Mouse (Mus musculus) midbrain, postnatal 0 days (tissue): ENCODE results near the gene Jak1. TPM values are rescaled to one million over a fixed set of nuclear protein-coding genes. Genes with fewer than 3 reads are reported as not detected.
"Not testable (repeated sequence)": the region's sequence is repeated elsewhere in the genome, so short reads cannot be mapped to it uniquely, and the experiment has no call there.

Source experiments
- ATAC-seq: fragments of 200-750 bp; cut with Nextera tagmentation; 2 replicates; pipeline ENCODE4 v1.8.0; 2017; ENCODE audit warnings: moderate number of reproducible peaks, mild to moderate bottlenecking, moderate TSS enrichment, moderate library complexity; ENCODE audit not compliant: low FRiP score
- DNase-seq: peaks from one replicate; pipeline ENCODE4 v3.0.0-alpha.2; 2015; ENCODE audit warnings: low spot score
- H3K27ac ChIP-seq: fragments of 300-500 bp; sonication (generic); 2 replicates; pipeline ENCODE4 v1.5.1; 2014; ENCODE audit warnings: low read depth, mild to moderate bottlenecking, low read length, mixed read lengths
- H3K27me3 ChIP-seq: fragments of 300-500 bp; sonication (generic); 2 replicates; pipeline ENCODE4 v1.6.1; 2014; ENCODE audit warnings: low read length, control low read depth, mixed read lengths; ENCODE audit not compliant: insufficient read depth
- H3K36me3 ChIP-seq: fragments of 300-500 bp; sonication (generic); 2 replicates; pipeline ENCODE4 v1.6.1; 2014; ENCODE audit warnings: low read length, control low read depth, mixed read lengths; ENCODE audit not compliant: insufficient read depth
- H3K4me1 ChIP-seq: fragments of 300-500 bp; sonication (generic); 2 replicates; pipeline ENCODE4 v1.6.1; 2014; ENCODE audit warnings: mild to moderate bottlenecking, control low read depth, antibody characterized with exemption, low read length, mixed read lengths; ENCODE audit not compliant: insufficient read depth
- H3K4me2 ChIP-seq: fragments of 300-500 bp; sonication (generic); 2 replicates; pipeline ENCODE4 v1.6.1; 2014; ENCODE audit warnings: low read depth, mild to moderate bottlenecking, low read length, mixed read lengths; ENCODE audit not compliant: poor library complexity, severe bottlenecking
- H3K4me3 ChIP-seq: fragments of 300-500 bp; sonication (generic); 2 replicates; pipeline ENCODE4 v1.5.1; 2014; ENCODE audit warnings: low read depth, mild to moderate bottlenecking, low read length, moderate library complexity
- H3K9ac ChIP-seq: fragments of 300-500 bp; sonication (generic); replicated peaks from 2 replicates; pipeline ENCODE4 v1.6.1; 2014; ENCODE audit warnings: mild to moderate bottlenecking, low read length, moderate library complexity, mixed read lengths; ENCODE audit not compliant: poor library complexity, severe bottlenecking
- H3K9me3 ChIP-seq: fragments of 300-500 bp; sonication (generic); 2 replicates; pipeline ENCODE4 v1.6.1; 2016; ENCODE audit warnings: low read length, control low read depth
- CTCF ChIP-seq: IDR thresholded peaks from 2 replicates; pipeline ENCODE4 v1.5.1; 2016; ENCODE audit warnings: antibody characterized with exemption, mild to moderate bottlenecking
- WGBS: fragments of 180-500 bp; shearing (Covaris S2); extraction: QIAGEN DNeasy Blood & Tissue Kit; methylation state at CpG from one replicate; pipeline ENCODE4 v1.1.7; 2014; 5-methylcytosine and 5-hydroxymethylcytosine counted together
- polyA plus RNA-seq: library from polyadenylated mRNA; unstranded; fragments of >200 nt; fragmentation: Nextera tagmentation; extraction: Ambion mirVana; gene quantifications from 2 replicates; pipeline ENCODE4 v1.2.1, GENCODE M21; 2015
- total RNA-seq: library from RNA; depleted of rRNA; stranded (reverse); fragments of >200 nt; gene quantifications from 2 replicates; pipeline ENCODE4 v1.2.3, GENCODE M21; 2014

The Jak1 gene
- total and polyA plus RNA-seq, 2 experiments from 2014 or later, result 76.1 to 91.9 TPM

- 77% methylated on average over 4 of the region's 4 CpGs for WGBS
- DNase-seq, result no peak
- Histone ChIP-seq H3K27ac (no peak overlapping the region), H3K4me2 (no peak overlapping the region), H3K4me3 (no peak overlapping the region), H3K9me3 (no peaks in the 10 kb centered on the region), H3K4me1 (no peaks in the 10 kb centered on the region), H3K27me3 (0 out of 2 replicates have a peak, but pooled peaks cover 2% of the 10 kb centered on the region), H3K9ac (no peak overlapping the region), H3K36me3 (no peaks in the 10 kb centered on the region)
- no peak for ATAC-seq
- no peak for TF ChIP-seq CTCF
Observed at GRCm38 (mm10) chr4:101283938-101284337, 18.9 kb upstream of the Jak1 start.

- H3K4me3 ChIP-seq, result no peak overlapping the region
- DNase-seq (no peak), ATAC-seq (no peak)
- no peak overlapping the region for H3K9ac ChIP-seq
- no peak for TF ChIP-seq CTCF
- no peaks in the 10 kb centered on the region for H3K36me3 ChIP-seq
- no peak overlapping the region for H3K27ac ChIP-seq
- H3K4me1 ChIP-seq, result no peaks in the 10 kb centered on the region
- no peaks in the 10 kb centered on the region for H3K27me3 ChIP-seq
- no peaks in the 10 kb centered on the region for H3K9me3 ChIP-seq
- WGBS, result 77% methylated on average over 1 of the region's 1 CpGs
- H3K4me2 ChIP-seq, result no peak overlapping the region
Observed at GRCm38 (mm10) chr4:101282237-101282636, 17.2 kb upstream of the Jak1 start.

GRCm38 (mm10) chr4:101280119-101280518, 15.0 kb upstream of the Jak1 start:
- ATAC-seq (no peak), DNase-seq (no peak)
- 71% methylated on average over 2 of the region's 2 CpGs for WGBS
- Histone ChIP-seq H3K36me3 (no peaks in the 10 kb centered on the region), H3K9me3 (no peaks in the 10 kb centered on the region), H3K27ac (no peak overlapping the region), H3K4me2 (no peak overlapping the region), H3K9ac (no peak overlapping the region), H3K27me3 (no peaks in the 10 kb centered on the region), H3K4me3 (no peak overlapping the region), H3K4me1 (no peaks in the 10 kb centered on the region)
- no peak for TF ChIP-seq CTCF

- 78% methylated on average over 6 of the region's 6 CpGs for WGBS
- Histone ChIP-seq H3K27me3 (no peaks in the 10 kb centered on the region), H3K27ac (no peak overlapping the region), H3K4me2 (no peak overlapping the region), H3K36me3 (no peaks in the 10 kb centered on the region), H3K4me3 (no peak overlapping the region), H3K9ac (no peak overlapping the region), H3K9me3 (no peaks in the 10 kb centered on the region), H3K4me1 (no peaks in the 10 kb centered on the region)
- DNase-seq, result no peak
- TF ChIP-seq CTCF, result no peak
- no peak for ATAC-seq
Observed at GRCm38 (mm10) chr4:101276456-101277070, 11.5 kb upstream of the Jak1 start.

GRCm38 (mm10) chr4:101275881-101276280, 10.8 kb upstream of the Jak1 start:
- WGBS, result 94% methylated on average over 3 of the region's 3 CpGs
- DNase-seq, result no peak

GRCm38 (mm10) chr4:101270734-101271133, 5.7 kb upstream of the Jak1 start:
- DNase-seq (no peak), ATAC-seq (no peak)
- no peak overlapping the region for H3K27ac ChIP-seq
- H3K4me2 ChIP-seq, result no peak overlapping the region
- no peaks in the 10 kb centered on the region for H3K27me3 ChIP-seq
- H3K36me3 ChIP-seq, result no peaks in the 10 kb centered on the region
- no peaks in the 10 kb centered on the region for H3K9me3 ChIP-seq
- no peak overlapping the region for H3K4me3 ChIP-seq
- H3K9ac ChIP-seq, result no peak overlapping the region
- TF ChIP-seq CTCF, result no peak
- WGBS, result 91% methylated on average over 3 of the region's 3 CpGs
- H3K4me1 ChIP-seq, result no peaks in the 10 kb centered on the region

More at GRCm38 (mm10) chr4:101275881-101276280, 10.8 kb upstream of the Jak1 start:
- no peak for TF ChIP-seq CTCF
- Histone ChIP-seq H3K4me3 (no peak overlapping the region), H3K27ac (no peak overlapping the region), H3K27me3 (no peaks in the 10 kb centered on the region), H3K36me3 (no peaks in the 10 kb centered on the region), H3K4me2 (no peak overlapping the region), H3K9me3 (no peaks in the 10 kb centered on the region), H3K4me1 (no peaks in the 10 kb centered on the region), H3K9ac (no peak overlapping the region)
- no peak for ATAC-seq

- H3K36me3 ChIP-seq, H3K4me3 ChIP-seq, H3K9me3 ChIP-seq, H3K4me2 ChIP-seq, H3K9ac ChIP-seq, ATAC-seq, H3K27me3 ChIP-seq, DNase-seq, H3K27ac ChIP-seq, H3K4me1 ChIP-seq: not testable (repeated sequence)
- 92% methylated on average over 1 of the region's 1 CpGs for WGBS
Observed at GRCm38 (mm10) chr4:101268506-101268905, 3.4 kb upstream of the Jak1 start.
